Mouse (Mus musculus) adrenal gland, postnatal 10 days (tissue): ENCODE measurements at regions not wholly inside any gene's neighbourhood (a gene's known extent, or its start where the extent isn't known, plus 50 kb on each side); places are given as distances from the start of the nearest gene placed in this dataset.
"Not testable (repeated sequence)": the region's sequence is repeated elsewhere in the genome, so short reads cannot be mapped to it uniquely, and the experiment has no call there.

Experiments
- DNase-seq: peaks from one replicate; pipeline ENCODE4 v3.0.0; 2021; ENCODE audit warnings: mixed read lengths

- no peak for DNase-seq
Measured at GRCm38 (mm10) chr19:29869526-29869925, 55.4 kb upstream of the Il33 start.

GRCm38 (mm10) chr19:29868681-29869080 lies 55.9 kb upstream of the Ranbp6 start:
- not testable (repeated sequence) for DNase-seq

GRCm38 (mm10) chr19:29866822-29867221 lies 54.0 kb upstream of the Ranbp6 start:
- no peak for DNase-seq

- no peak for DNase-seq
Measured at GRCm38 (mm10) chr19:29865142-29865541, 52.4 kb upstream of the Ranbp6 start.

GRCm38 (mm10) chr19:29862808-29863207 lies 50.0 kb upstream of the Ranbp6 start:
- peak; percentile 19 for DNase-seq
